Mouse (Mus musculus) forebrain, embryonic 15.5 days (tissue): Measurements from ENCODE around the gene Cnksr1. TPM values are rescaled to one million over a fixed set of nuclear protein-coding genes. Genes with fewer than 3 reads are reported as not detected.
"Not testable (repeated sequence)": the region's sequence is repeated elsewhere in the genome, so short reads cannot be mapped to it uniquely, and the experiment has no call there.

Experiments
- ATAC-seq: fragments of 200-750 bp; cut with Nextera tagmentation; replicated peaks from 2 replicates; pipeline ENCODE4 v1.8.0; 2017; ENCODE audit warnings: mild to moderate bottlenecking, moderate TSS enrichment, moderate library complexity
- H3K27ac ChIP-seq: fragments of 300-500 bp; sonication (generic); replicated peaks from 2 replicates; pipeline ENCODE4 v1.5.1; 2015; ENCODE audit warnings: mild to moderate bottlenecking, inconsistent platforms
- H3K27me3 ChIP-seq: fragments of 300-500 bp; sonication (generic); 2 replicates; pipeline ENCODE4 v1.6.1; 2015; ENCODE audit warnings: inconsistent platforms
- H3K36me3 ChIP-seq: fragments of 300-500 bp; sonication (generic); 2 replicates; pipeline ENCODE4 v1.6.1; 2015; ENCODE audit warnings: mild to moderate bottlenecking, inconsistent platforms
- H3K4me1 ChIP-seq: fragments of 300-500 bp; sonication (generic); 2 replicates; pipeline ENCODE4 v1.6.1; 2015; ENCODE audit warnings: inconsistent platforms
- H3K4me2 ChIP-seq: fragments of 300-500 bp; sonication (generic); replicated peaks from 2 replicates; pipeline ENCODE4 v1.6.1; 2015; ENCODE audit warnings: mild to moderate bottlenecking, inconsistent platforms
- H3K4me3 ChIP-seq: fragments of 300-500 bp; sonication (generic); 2 replicates; pipeline ENCODE4 v1.5.1; 2015; ENCODE audit warnings: mild to moderate bottlenecking, inconsistent platforms
- H3K9ac ChIP-seq: fragments of 300-500 bp; sonication (generic); replicated peaks from 2 replicates; pipeline ENCODE4 v1.6.1; 2015; ENCODE audit warnings: mild to moderate bottlenecking, inconsistent platforms
- H3K9me3 ChIP-seq: fragments of 300-500 bp; sonication (generic); 2 replicates; pipeline ENCODE4 v1.6.1; 2016; ENCODE audit warnings: inconsistent platforms
- WGBS: fragments of 180-500 bp; shearing (Covaris S2); methylation state at CpG from one replicate; pipeline ENCODE4 v1.1.7; 2015; ENCODE audit warnings: mixed read lengths; 5-methylcytosine and 5-hydroxymethylcytosine counted together
- polyA plus RNA-seq: library from polyadenylated mRNA; unstranded; fragments of >200 nt; fragmentation: Nextera tagmentation; extraction: Ambion mirVana; gene quantifications from 2 replicates; pipeline ENCODE4 v1.2.1, GENCODE M21; 2015

The Cnksr1 gene
- 0.08 and 0.11 TPM in 2 replicates for polyA plus RNA-seq

DNA sequence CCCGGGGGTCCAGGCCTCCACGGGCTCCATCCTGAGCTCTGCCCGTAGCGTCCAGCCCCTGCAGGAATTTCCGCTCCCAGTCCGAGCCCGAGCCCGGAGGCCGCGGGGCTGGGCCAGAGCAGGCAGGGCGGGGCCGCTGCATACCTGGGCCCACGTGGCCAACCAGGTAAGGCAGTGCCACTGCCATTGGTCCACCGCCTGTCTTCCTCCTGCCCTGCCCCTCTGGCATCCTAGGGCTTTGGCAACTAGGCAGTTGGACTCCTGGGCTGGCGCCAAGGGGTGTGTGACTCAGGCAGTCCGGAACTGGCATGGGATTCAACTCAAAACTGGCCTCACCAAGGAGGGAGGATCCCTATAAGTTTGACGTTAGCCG, at the start of gene Cnksr1:
TSS of gene Cnksr1 (minus strand) at position 121 of the 373 bp plus-strand sequence.
- Histone ChIP-seq H3K27ac (no peak within 1 kb of the TSS), H3K27me3 (peaks cover 9% of the 10 kb centered on the region; the same call in 1 of the 2 replicates), H3K4me1 (0 out of 2 replicates have a peak, but pooled peaks cover 3% of the 10 kb centered on the region), H3K4me3 (no peak within 1 kb of the TSS), H3K9ac (no peak within 1 kb of the TSS), H3K4me2 (no peak within 1 kb of the TSS), H3K9me3 (no peaks in the 10 kb centered on the region), H3K36me3 (no peaks in the 10 kb centered on the region)
- no peak for ATAC-seq
- WGBS: 1% methylated on average over 18 of the region's 18 CpGs

DNA sequence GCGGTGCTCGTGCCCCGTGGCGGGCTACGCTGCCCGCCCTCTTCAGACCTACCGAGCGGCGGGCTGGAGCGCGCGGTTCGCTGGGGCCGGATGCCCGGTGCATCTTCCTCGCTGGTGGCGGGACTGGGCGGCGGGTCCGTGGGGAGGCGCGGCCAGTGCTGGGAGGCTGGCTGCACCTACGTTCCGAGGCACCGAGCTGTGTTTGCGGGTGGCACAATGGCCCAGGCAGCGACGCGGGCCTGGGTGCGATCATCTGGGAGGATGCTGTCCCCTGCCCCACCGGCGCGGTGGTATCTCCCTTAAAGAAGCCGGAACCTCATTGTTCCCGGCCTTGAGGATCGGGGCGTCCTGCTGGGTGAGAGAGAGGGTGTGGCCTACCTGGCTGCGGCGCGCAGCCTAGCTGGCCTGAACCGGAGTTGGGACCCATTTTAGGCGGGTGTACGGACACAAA, 49.4 kb upstream of the Cnksr1 start, which contains the start of gene Pdik1l:
TSS of gene Pdik1l (minus strand) at position 321 of the 451 bp plus-strand sequence.
- Histone ChIP-seq H3K9ac (peak within 1 kb of the TSS; percentile 97), H3K27me3 (no peaks in the 10 kb centered on the region), H3K4me1 (peaks cover 21% of the 10 kb centered on the region), H3K9me3 (no peaks in the 10 kb centered on the region), H3K4me2 (peak within 1 kb of the TSS; percentile 75), H3K27ac (peak within 1 kb of the TSS; percentile 100), H3K36me3 (peaks cover 15% of the 10 kb centered on the region), H3K4me3 (peak within 1 kb of the TSS; percentile 84)
- WGBS: under 1% methylated on average over 42 of the region's 43 CpGs
- ATAC-seq: peak; percentile 77

DNA sequence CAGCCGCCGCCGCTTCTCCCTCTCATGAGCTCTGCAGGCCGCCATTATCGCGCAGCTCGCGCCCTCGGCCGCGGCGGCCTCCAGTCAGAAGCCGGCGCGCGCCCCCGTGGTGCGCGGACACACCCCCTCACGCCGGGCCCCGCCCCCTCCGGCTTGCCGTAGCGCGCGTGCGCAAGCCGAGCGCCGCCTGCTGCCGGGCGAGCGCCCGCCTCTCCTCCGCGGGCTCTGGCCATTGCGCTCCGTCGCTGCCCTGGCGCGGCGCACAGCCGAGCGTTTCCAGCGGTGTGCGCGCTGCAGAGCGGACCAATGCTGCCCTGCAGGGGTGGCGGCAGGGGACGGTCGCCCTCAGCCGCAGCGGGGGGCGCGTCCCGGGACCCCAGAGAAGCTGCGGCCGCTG, 49.0 kb upstream of the Cnksr1 start:
- no peaks in the 10 kb centered on the region for H3K27me3 ChIP-seq
- peaks cover 19% of the 10 kb centered on the region for H3K36me3 ChIP-seq
- peak; percentile 97 for ATAC-seq
- H3K4me1 ChIP-seq: peaks cover 21% of the 10 kb centered on the region
- peak overlapping the region; percentile 84 for H3K4me3 ChIP-seq
- WGBS: 1% methylated on average over 58 of the region's 59 CpGs
- no peaks in the 10 kb centered on the region for H3K9me3 ChIP-seq
- peak overlapping the region; percentile 100 for H3K27ac ChIP-seq
- H3K4me2 ChIP-seq: peak overlapping the region; percentile 75
- H3K9ac ChIP-seq: peak overlapping the region; percentile 97

DNA sequence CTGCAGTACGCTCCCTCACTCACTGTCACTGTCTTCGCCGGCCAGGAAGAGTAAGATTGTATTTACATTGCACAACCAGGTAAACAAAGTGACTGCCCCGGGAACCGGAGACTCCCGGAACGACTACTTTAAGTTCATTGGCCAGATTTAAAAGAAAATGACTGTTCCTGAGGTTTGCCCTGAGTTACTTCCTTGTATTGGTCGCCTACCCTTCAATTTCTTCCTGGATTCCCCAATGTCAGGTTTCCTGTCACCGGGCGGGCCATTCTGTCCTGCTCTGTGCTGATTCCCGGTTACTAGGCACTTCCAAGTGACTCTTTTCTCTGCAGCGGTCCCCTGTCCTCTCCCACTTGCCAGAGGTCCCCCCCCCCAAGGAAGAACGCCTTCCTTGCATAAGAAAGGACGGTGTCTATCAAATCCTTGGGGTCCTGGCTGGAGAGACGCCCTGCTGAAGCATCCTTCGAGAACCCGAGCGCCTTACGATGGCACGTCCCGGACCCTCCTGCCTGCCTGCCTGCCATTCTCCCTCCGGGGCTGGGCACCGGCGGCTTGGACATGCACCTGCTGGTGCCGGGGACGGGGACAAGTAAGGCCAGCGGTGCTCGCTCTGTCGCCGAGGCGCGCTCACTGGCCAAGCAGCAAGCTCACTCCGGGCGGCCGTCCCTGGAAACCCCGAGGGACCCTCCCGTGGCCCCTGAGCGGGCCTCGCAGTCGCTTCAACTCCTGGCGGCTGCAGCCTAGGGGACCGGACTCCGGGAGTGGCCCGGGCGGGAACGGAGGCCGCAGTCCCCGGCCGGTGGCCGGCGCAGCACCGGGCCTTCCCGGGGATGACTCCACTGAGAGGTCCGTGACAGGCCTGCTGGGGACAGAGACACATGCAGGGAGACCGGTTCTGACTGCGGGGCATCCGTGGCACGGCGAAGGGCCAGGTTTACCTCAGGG, 48.3 kb upstream of the Cnksr1 start:
- H3K9ac ChIP-seq: peak overlapping the region; percentile 95
- 2% methylated on average over 59 of the region's 59 CpGs for WGBS
- peak; percentile 41 for ATAC-seq

DNA sequence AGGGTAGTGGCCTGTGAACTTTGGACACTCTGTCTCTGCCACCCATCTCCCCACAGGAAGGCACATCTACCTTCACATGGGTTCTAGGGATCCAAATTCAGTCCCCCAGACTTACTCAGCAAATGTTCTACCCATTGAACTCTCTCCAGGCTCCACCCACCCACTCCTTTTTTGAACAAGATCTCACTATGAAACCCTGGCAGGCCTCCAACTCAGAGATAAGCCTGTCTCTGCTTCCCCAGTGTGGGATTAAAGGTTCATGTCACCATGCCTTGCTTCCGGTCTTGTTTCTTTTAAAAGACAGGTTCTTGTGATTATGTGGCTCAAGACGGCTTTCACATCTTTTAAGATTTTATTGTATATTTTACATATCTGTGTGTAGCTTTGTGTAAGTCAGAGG, 46.7 kb upstream of the Cnksr1 start:
- H3K27me3 ChIP-seq: no peaks in the 10 kb centered on the region
- WGBS: 91% methylated on average over 2 of the region's 2 CpGs
- H3K4me1 ChIP-seq: peaks cover 21% of the 10 kb centered on the region
- no peak for ATAC-seq
- no peaks in the 10 kb centered on the region for H3K9me3 ChIP-seq
- peaks cover 39% of the 10 kb centered on the region for H3K36me3 ChIP-seq
- no peak overlapping the region for H3K9ac ChIP-seq
- H3K4me2 ChIP-seq: no peak overlapping the region
- no peak overlapping the region for H3K27ac ChIP-seq
- H3K4me3 ChIP-seq: no peak overlapping the region

More for the DNA sequence above, 48.3 kb upstream of the Cnksr1 start:
- H3K4me3 ChIP-seq: peak overlapping the region; percentile 84
- H3K4me1 ChIP-seq: peaks cover 21% of the 10 kb centered on the region
- H3K27me3 ChIP-seq: no peaks in the 10 kb centered on the region
- H3K36me3 ChIP-seq: peaks cover 25% of the 10 kb centered on the region
- H3K4me2 ChIP-seq: peak overlapping the region; percentile 75
- H3K9me3 ChIP-seq: no peaks in the 10 kb centered on the region
- H3K27ac ChIP-seq: peak overlapping the region; percentile 100

DNA sequence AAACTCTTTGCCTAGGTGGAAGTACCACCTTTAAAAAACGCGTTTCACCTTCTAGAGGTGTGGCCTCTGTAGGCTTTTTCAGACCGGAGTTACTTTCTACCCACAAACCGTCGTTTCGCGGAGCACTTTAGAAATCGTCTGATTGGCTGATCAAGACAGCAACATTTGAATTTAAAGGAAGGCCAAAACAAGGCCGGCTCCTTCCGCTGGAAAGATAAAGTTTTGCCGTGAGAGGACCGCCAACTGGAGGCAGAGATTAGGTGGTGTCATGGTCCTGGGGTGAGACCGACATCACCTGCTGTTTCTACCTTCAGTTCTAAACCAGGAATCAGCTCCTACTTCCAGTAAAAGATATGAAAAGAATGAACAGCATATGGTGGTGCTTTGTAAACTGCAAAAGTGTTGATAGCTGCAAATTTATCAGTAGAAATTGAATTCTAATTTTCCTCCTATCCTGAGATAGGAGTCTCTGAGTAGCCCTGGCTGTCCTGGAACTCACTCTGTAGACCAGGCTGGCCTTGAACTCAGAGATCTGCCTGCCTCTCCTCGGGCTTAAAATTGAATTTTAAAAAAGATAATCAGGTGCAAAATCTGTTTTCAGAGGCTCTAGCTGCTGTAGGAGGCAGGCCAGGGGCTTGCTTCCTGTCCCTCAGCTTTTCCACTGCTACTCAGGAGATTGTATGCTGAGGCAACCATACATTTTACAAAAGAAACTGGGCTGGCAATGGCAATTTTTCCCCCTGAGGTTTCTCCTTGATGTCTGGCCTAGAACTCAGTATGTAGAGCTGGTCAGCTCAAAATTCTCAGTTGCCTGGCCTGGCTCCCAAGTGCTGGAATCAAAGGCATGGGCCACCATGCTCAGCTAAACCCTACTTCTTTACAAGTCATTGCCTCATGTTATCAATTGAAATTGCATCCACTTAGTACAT, 35.5 kb upstream of the Cnksr1 start:
- no peak overlapping the region for H3K4me3 ChIP-seq
- H3K36me3 ChIP-seq: peaks cover 29% of the 10 kb centered on the region
- H3K4me1 ChIP-seq: no peaks in the 10 kb centered on the region
- no peak overlapping the region for H3K27ac ChIP-seq
- no peaks in the 10 kb centered on the region for H3K9me3 ChIP-seq
- H3K4me2 ChIP-seq: no peak overlapping the region
- H3K27me3 ChIP-seq: no peaks in the 10 kb centered on the region
- no peak overlapping the region for H3K9ac ChIP-seq
- no peak for ATAC-seq
- WGBS: 7% methylated on average over 14 of the region's 14 CpGs

DNA sequence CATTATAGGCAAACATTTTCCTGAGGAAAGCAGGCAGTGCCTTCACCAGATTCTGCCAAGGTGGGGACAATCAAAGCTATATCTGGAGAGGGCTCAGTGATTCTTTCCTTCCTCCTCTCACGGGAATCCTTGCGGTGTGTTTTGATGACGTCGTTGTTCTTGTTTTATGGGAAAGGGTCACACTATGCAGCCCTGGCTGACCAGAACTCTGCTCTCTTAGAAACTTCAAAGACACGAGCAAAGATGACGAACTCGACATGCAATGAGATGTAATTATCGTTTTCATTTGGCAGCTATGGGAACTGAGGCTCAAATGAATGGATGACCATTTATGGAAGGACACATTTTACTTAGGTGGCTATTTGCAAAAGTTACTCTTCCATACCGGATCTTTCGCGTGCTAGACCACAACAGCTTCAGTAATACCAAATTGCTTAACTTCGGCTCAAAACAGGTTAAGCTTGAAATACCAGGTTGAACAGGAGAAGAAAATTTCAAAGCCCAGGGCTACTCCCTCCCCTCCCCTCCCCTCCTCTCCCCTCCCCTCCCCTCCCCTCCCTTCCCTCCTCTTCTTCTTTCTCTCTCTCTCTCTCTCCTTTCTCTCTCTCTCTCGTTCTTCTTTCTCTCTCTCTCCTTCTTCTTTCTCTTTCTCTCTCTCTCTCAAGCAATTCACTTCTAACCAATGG, 34.7 kb upstream of the Cnksr1 start:
- no peak for ATAC-seq
- H3K4me3 ChIP-seq: no peak overlapping the region
- H3K27me3 ChIP-seq: no peaks in the 10 kb centered on the region
- no peaks in the 10 kb centered on the region for H3K4me1 ChIP-seq
- no peaks in the 10 kb centered on the region for H3K9me3 ChIP-seq
- 29% methylated on average over 13 of the region's 13 CpGs for WGBS
- H3K9ac ChIP-seq: no peak overlapping the region
- no peak overlapping the region for H3K27ac ChIP-seq
- peaks cover 22% of the 10 kb centered on the region for H3K36me3 ChIP-seq
- H3K4me2 ChIP-seq: no peak overlapping the region

DNA sequence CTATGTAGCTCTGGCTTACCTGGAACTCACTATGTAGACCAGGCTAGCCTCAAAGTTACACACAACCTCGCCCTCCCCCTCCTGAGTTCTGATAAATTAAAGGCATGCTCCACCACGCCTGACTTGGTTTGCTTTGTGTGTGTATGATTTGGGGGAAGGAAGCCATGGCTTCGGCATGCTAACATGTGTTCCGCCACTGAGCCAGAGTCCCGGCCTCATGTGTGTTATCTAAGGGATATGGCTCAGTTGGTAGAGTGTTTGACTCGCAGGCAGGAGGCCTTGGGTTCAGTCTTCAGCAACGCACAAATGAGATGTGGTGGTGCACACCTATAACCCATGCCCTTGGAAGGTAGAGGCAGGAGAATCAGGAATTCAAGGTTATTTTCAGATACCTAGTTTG, 33.8 kb upstream of the Cnksr1 start:
- H3K4me2 ChIP-seq: no peak overlapping the region
- ATAC-seq: no peak

DNA sequence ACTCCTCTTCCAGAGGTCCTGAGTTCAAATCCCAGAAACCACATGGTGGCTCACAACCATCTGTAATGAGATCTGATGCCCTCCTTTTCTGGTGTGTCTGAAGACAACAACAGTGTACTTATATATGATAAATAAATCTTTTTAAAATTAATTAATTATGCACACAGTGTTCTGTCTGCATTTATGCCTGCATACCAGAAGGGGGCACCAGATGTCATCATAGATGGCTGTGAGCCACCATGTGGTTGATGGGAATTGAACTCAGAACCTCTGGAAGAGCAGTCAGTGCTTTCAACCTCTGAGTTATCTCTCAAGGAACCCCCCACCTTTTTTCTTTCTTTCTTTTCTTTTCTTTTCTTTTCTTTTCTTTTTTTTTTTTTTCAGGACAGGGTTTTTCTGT, 31.4 kb upstream of the Cnksr1 start:
- ATAC-seq, H3K9ac ChIP-seq, H3K27ac ChIP-seq: not testable (repeated sequence)

More for the DNA sequence above, 33.8 kb upstream of the Cnksr1 start:
- H3K27me3 ChIP-seq: no peaks in the 10 kb centered on the region
- no peak overlapping the region for H3K4me3 ChIP-seq
- H3K36me3 ChIP-seq: peaks cover 13% of the 10 kb centered on the region
- H3K27ac ChIP-seq: no peak overlapping the region
- WGBS: 82% methylated on average over 7 of the region's 7 CpGs
- H3K9me3 ChIP-seq: no peaks in the 10 kb centered on the region
- H3K9ac ChIP-seq: no peak overlapping the region
- no peaks in the 10 kb centered on the region for H3K4me1 ChIP-seq

DNA sequence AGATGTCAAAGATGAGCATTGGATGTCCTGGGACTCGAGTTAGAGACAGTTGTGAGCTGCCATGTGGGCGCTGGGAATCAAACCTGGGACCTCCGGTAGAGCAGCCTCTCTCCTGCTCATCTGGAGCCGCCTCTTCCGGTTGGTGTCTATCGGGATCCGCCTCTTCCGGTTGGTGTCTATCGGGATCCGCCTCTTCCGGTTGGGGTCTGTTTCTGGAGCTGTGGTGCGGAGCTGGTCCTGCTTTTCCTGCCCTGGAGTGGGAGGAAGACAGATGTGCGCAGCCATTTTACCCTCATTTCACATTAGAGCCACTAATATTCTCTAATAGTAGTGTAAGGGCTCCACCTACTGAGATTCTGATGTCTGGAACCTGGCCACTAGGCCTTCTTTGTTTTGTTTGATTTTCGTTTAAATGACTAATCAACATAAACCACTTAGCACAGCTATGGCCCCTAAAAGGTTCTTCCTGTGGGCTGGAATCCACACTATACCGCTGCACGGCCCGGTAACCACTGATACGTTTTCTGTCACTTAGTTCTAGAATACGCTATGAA, 30.0 kb upstream of the Cnksr1 start:
- Histone ChIP-seq H3K9me3 (no peaks in the 10 kb centered on the region), H3K36me3 (no peaks in the 10 kb centered on the region), H3K27ac (no peak overlapping the region), H3K9ac (no peak overlapping the region), H3K4me3 (no peak overlapping the region), H3K4me2 (no peak overlapping the region), H3K27me3 (no peaks in the 10 kb centered on the region), H3K4me1 (no peaks in the 10 kb centered on the region)
- no peak for ATAC-seq
- 87% methylated on average over 19 of the region's 19 CpGs for WGBS

More for the DNA sequence above, 31.4 kb upstream of the Cnksr1 start:
- not testable (repeated sequence) for H3K4me3 ChIP-seq, H3K4me2 ChIP-seq, H3K36me3 ChIP-seq, H3K27me3 ChIP-seq, H3K4me1 ChIP-seq, H3K9me3 ChIP-seq

DNA sequence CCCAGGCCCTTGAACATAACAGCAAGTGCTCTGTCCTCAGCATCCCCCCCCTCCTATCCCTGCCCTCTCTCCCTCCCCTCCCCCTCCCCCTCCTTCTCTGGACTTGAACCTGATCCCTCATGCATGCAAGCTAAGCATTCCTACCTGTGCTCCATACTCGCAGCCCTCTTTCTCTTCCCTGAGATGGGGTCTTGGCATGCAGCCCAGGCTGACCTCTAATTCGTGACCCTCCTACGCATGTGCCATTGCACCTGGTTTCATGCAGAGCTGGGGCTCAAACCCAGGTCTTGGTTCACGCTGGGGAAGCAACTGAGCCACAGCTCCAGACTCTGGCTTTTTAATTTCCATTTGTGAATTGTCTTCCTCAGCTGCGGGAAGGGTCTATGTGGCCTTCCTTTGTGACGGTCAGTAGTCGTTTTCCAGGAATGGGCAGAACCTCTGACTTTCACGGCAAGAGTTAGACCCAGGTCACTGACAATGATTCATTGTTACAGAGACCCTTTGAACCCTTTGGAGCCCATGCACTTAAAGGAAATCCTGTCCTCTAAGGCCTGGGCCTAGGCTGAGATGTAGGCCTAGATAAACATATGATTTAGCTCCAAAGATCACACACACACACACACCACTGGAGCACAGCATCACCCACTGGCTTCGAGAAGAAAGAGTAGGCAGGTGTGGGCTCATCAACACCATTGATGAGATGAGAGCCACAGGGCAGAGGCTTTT, 27.8 kb upstream of the Cnksr1 start:
- ATAC-seq: no peak
- no peaks in the 10 kb centered on the region for H3K27me3 ChIP-seq
- no peaks in the 10 kb centered on the region for H3K4me1 ChIP-seq
- no peaks in the 10 kb centered on the region for H3K36me3 ChIP-seq
- no peak overlapping the region for H3K4me2 ChIP-seq
- no peaks in the 10 kb centered on the region for H3K9me3 ChIP-seq
- no peak overlapping the region for H3K4me3 ChIP-seq
- 72% methylated on average over 9 of the region's 9 CpGs for WGBS
- H3K27ac ChIP-seq: no peak overlapping the region
- H3K9ac ChIP-seq: no peak overlapping the region
